Mouse (Mus musculus): ENCODE measurements around the gene Ank3. TPM values are rescaled to one million over a fixed set of nuclear protein-coding genes. Genes with fewer than 3 reads are reported as not detected.

Ank3 gene
- polyA plus RNA-seq, 1 experiment from 2014 or later: 19.0 TPM

DNA sequence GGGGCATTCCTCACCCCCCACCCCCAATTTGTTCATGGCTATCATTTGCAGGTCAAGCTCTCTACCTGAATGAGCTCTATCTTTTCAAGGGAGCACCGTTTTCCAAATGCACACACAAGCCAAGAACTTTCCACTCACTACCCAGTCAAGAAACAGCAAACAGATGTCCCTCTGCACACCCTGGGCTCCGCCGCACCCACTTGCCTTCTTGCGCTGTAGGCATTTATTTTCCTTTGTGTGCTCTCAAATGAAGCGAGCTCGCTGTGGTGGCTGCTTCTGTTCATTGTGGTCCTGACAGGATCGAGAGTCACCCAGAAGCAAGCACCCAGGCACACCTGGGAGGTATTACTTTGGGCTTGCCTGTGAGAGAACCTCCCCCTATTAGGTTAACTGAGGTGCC, 564.4 kb downstream of the Ank3 start:
- no peak for ATAC-seq (ENCODE audit: low read depth)
- H3K9ac ChIP-seq (ENCODE audit: low read length): no peak overlapping the region
- no peak overlapping the region for H3K4me3 ChIP-seq (ENCODE audit: low read length)
- no peaks in the 10 kb centered on the region for H3K4me1 ChIP-seq (replicated peaks; ENCODE audit: control insufficient read depth, insufficient read depth, low read length)
- 64% methylated on average over 7 of the region's 7 CpGs for WGBS
- no peaks in the 10 kb centered on the region for H3K36me3 ChIP-seq (ENCODE audit: control insufficient read depth, insufficient read depth, low read length)
- H3K27ac ChIP-seq (ENCODE audit: low read length): no peak overlapping the region
- no peaks in the 10 kb centered on the region for H3K27me3 ChIP-seq (ENCODE audit: control insufficient read depth, insufficient read depth, low read depth, low read length)
- no peak overlapping the region for H3K4me2 ChIP-seq (ENCODE audit: low read depth, low read length)
- no peaks in the 10 kb centered on the region for H3K9me3 ChIP-seq (ENCODE audit: control insufficient read depth, low read length)

DNA sequence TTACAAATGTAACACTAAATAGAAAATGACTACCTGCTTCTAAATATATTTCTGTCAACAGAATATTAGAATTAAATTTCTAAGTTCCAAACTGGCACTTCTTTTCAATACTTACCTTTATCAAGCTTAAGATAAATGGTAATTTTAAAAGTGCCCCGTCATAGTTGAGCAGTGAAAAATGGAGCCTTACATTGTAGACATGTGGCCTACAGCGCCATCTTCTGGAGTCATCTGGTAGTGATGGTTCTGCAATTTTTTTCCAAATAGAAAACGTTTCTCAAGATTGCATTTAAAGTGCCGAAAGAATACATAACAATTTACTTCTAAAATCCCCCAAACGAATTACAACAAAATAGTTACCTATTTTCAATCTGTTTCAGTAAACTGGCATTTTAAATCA, 566.0 kb downstream of the Ank3 start:
- Histone ChIP-seq H3K4me2 (ENCODE audit: low read depth, low read length) (no peak overlapping the region), H3K9ac (ENCODE audit: low read length) (no peak overlapping the region), H3K27ac (ENCODE audit: low read length) (no peak overlapping the region), H3K27me3 (ENCODE audit: control insufficient read depth, insufficient read depth, low read depth, low read length) (no peaks in the 10 kb centered on the region), H3K36me3 (ENCODE audit: control insufficient read depth, insufficient read depth, low read length) (no peaks in the 10 kb centered on the region), H3K4me3 (ENCODE audit: low read length) (no peak overlapping the region), H3K4me1 (replicated peaks; ENCODE audit: control insufficient read depth, insufficient read depth, low read length) (no peaks in the 10 kb centered on the region), H3K9me3 (ENCODE audit: control insufficient read depth, low read length) (no peaks in the 10 kb centered on the region)
- ATAC-seq (ENCODE audit: low read depth): no peak
- 3% methylated on average over 5 of the region's 5 CpGs for WGBS

DNA sequence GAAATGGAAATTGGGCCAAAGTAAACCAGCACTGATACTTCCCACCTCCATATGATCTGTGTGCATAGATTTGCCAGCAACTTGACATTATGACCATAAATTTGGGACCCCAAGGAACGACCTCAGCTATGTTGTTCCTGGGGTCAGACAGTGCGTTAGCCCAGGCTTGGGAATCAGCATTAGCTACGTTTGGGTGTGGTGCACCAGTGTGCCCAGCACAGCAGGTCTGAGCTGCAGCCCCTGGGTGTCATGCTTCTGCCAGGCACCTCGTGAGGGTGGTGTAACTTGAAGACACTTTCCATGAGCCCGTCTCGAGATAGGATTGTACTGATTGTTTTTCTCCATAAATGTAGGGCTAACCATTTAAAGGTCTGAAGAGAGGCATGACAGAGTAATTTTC, 566.5 kb downstream of the Ank3 start:
- H3K4me3 ChIP-seq (ENCODE audit: low read length): no peak overlapping the region
- no peaks in the 10 kb centered on the region for H3K4me1 ChIP-seq (replicated peaks; ENCODE audit: control insufficient read depth, insufficient read depth, low read length)
- no peaks in the 10 kb centered on the region for H3K9me3 ChIP-seq (ENCODE audit: control insufficient read depth, low read length)
- H3K9ac ChIP-seq (ENCODE audit: low read length): no peak overlapping the region
- H3K27me3 ChIP-seq (ENCODE audit: control insufficient read depth, insufficient read depth, low read depth, low read length): no peaks in the 10 kb centered on the region
- H3K36me3 ChIP-seq (ENCODE audit: control insufficient read depth, insufficient read depth, low read length): no peaks in the 10 kb centered on the region
- ATAC-seq (ENCODE audit: low read depth): no peak
- no peak overlapping the region for H3K27ac ChIP-seq (ENCODE audit: low read length)
- WGBS: 63% methylated on average over 6 of the region's 6 CpGs
- no peak overlapping the region for H3K4me2 ChIP-seq (ENCODE audit: low read depth, low read length)

DNA sequence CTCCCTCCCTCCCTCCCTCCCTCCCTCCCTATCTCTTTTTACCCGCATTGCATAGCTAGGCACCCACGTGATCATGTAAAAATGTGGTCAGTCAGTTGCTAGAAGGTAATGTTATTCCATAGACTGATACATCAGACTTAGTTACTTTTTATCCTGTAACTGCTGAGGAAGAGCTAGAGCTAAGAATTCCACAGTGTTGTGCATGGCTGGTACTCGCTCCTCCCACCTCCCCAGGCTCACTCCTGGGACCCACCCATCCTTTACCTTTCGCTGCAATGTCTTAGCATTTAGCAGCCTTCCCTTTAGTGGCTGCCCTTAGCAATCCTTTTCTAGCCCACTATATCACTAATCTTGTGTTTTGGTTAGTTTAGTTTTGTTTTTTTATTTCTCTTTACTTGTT, 569.4 kb downstream of the Ank3 start:
- Histone ChIP-seq H3K4me3 (ENCODE audit: low read length) (no peak overlapping the region), H3K4me1 (replicated peaks; ENCODE audit: control insufficient read depth, insufficient read depth, low read length) (no peaks in the 10 kb centered on the region), H3K9me3 (ENCODE audit: control insufficient read depth, low read length) (no peaks in the 10 kb centered on the region), H3K36me3 (ENCODE audit: control insufficient read depth, insufficient read depth, low read length) (no peaks in the 10 kb centered on the region), H3K27me3 (ENCODE audit: control insufficient read depth, insufficient read depth, low read depth, low read length) (no peaks in the 10 kb centered on the region), H3K4me2 (ENCODE audit: low read depth, low read length) (no peak overlapping the region), H3K9ac (ENCODE audit: low read length) (no peak overlapping the region), H3K27ac (ENCODE audit: low read length) (no peak overlapping the region)
- no peak for ATAC-seq (ENCODE audit: low read depth)
- 80% methylated on average over 3 of the region's 4 CpGs for WGBS

DNA sequence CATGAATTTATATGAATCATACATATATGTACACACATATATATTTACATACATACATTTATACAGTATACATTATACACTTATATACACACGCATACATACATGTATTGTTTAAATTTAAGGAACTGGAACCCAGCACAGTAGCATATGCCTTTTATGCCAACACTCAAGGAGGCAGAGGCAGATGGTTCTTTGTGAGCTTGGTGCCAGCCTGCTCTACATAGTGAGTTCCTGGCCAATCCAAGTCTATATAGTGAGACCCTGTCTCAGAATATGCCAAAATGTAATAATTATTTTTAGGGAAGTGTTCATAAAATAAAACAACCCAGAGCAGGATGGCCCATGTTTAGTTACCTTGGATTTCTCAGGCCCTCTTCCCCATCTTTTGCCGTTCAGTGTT, 581.1 kb downstream of the Ank3 start:
- no peak overlapping the region for H3K4me2 ChIP-seq (ENCODE audit: low read depth, low read length)
- ATAC-seq (ENCODE audit: low read depth): no peak
- H3K9me3 ChIP-seq (ENCODE audit: control insufficient read depth, low read length): no peaks in the 10 kb centered on the region
- H3K27ac ChIP-seq (ENCODE audit: low read length): no peak overlapping the region
- WGBS: 88% methylated on average over 2 of the region's 2 CpGs
- no peaks in the 10 kb centered on the region for H3K27me3 ChIP-seq (ENCODE audit: control insufficient read depth, insufficient read depth, low read depth, low read length)
- no peak overlapping the region for H3K4me3 ChIP-seq (ENCODE audit: low read length)
- no peaks in the 10 kb centered on the region for H3K36me3 ChIP-seq (ENCODE audit: control insufficient read depth, insufficient read depth, low read length)
- H3K4me1 ChIP-seq (replicated peaks; ENCODE audit: control insufficient read depth, insufficient read depth, low read length): no peaks in the 10 kb centered on the region
- no peak overlapping the region for H3K9ac ChIP-seq (ENCODE audit: low read length)

DNA sequence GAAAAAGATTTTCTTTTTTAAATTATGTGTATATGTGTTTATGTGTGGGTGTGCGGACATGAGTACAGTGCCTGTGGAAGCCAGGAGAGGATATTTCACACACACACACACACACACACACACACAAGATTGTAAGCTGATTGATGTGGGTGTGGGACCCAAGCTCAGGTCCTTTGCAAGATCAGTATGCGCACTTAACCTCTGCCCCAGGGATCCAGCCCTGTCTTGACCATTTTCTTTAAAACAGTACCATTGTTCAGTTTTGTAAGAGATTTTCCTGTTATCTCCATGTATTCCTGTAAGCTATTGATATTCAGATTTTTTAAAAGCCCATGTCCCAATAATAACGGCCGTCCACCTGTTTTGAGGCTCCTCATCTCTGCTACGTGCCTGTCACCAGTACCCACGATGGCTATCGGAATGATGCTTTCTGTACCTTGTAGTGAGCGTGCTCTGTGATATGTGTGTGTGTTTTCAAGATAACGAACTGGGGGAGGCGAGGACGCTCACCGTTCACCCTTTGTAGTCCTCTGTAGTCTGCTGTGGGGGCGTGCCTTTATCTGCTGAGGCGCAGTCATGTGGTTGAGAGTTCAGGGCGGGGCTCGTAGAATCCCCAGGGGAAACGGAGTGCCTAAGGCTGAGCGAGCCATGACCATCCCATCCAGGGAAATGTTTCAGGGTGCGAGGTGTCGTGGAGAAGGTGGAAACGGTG, 583.0 kb downstream of the Ank3 start:
- no peak for ATAC-seq (ENCODE audit: low read depth)
- H3K9me3 ChIP-seq (ENCODE audit: control insufficient read depth, low read length): no peaks in the 10 kb centered on the region
- H3K9ac ChIP-seq (ENCODE audit: low read length): no peak overlapping the region
- H3K4me1 ChIP-seq (replicated peaks; ENCODE audit: control insufficient read depth, insufficient read depth, low read length): no peaks in the 10 kb centered on the region
- 66% methylated on average over 21 of the region's 21 CpGs for WGBS
- H3K4me3 ChIP-seq (ENCODE audit: low read length): no peak overlapping the region
- no peak overlapping the region for H3K27ac ChIP-seq (ENCODE audit: low read length)
- H3K27me3 ChIP-seq (ENCODE audit: control insufficient read depth, insufficient read depth, low read depth, low read length): no peaks in the 10 kb centered on the region
- H3K36me3 ChIP-seq (ENCODE audit: control insufficient read depth, insufficient read depth, low read length): no peaks in the 10 kb centered on the region
- no peak overlapping the region for H3K4me2 ChIP-seq (ENCODE audit: low read depth, low read length)

DNA sequence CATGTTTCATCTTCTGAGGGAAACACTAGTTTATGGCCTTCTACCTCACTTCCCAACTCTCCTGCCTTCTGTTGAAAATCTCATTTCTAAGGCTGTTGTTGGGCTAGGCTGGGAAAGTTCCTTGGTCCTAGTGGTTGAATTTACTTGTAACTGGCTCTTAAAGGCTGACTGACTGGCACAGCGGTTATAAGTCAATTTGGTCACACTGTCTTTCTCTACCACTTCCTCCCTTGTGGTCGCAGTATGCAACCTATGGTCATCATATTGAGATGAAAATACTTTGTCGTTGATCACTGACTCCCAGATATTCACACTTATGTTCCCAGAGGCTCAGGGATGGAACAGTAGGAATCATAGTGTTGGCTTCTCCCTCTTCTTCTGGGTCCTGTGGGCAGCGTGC, 584.1 kb downstream of the Ank3 start:
- ATAC-seq (ENCODE audit: low read depth): no peak
- H3K36me3 ChIP-seq (ENCODE audit: control insufficient read depth, insufficient read depth, low read length): 0 out of 2 replicates have a peak, but pooled peaks cover 2% of the 10 kb centered on the region
- H3K4me3 ChIP-seq (ENCODE audit: low read length): no peak overlapping the region
- H3K27me3 ChIP-seq (ENCODE audit: control insufficient read depth, insufficient read depth, low read depth, low read length): no peaks in the 10 kb centered on the region
- H3K9ac ChIP-seq (ENCODE audit: low read length): no peak overlapping the region
- WGBS: 92% methylated on average over 4 of the region's 4 CpGs
- H3K4me1 ChIP-seq (replicated peaks; ENCODE audit: control insufficient read depth, insufficient read depth, low read length): no peaks in the 10 kb centered on the region
- H3K4me2 ChIP-seq (ENCODE audit: low read depth, low read length): no peak overlapping the region
- no peak overlapping the region for H3K27ac ChIP-seq (ENCODE audit: low read length)
- no peaks in the 10 kb centered on the region for H3K9me3 ChIP-seq (ENCODE audit: control insufficient read depth, low read length)

DNA sequence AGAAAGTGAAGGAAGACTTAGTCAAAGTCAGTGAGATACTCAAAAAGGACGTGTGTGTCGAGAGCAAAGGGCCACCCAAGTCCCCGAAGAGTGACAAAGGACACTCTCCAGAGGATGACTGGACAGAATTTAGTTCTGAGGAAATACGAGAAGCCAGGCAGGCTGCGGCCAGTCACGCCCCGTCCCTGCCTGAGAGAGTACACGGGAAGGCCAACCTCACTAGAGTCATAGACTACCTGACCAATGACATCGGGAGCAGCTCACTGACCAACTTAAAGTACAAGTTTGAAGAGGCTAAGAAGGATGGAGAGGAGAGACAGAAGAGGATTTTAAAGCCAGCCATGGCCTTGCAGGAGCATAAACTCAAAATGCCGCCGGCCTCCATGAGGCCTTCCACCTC, 588.9 kb downstream of the Ank3 start:
- Histone ChIP-seq H3K4me2 (ENCODE audit: low read depth, low read length) (no peak overlapping the region), H3K9ac (ENCODE audit: low read length) (no peak overlapping the region), H3K36me3 (ENCODE audit: control insufficient read depth, insufficient read depth, low read length) (peaks cover 23% of the 10 kb centered on the region), H3K4me1 (replicated peaks; ENCODE audit: control insufficient read depth, insufficient read depth, low read length) (no peaks in the 10 kb centered on the region), H3K9me3 (ENCODE audit: control insufficient read depth, low read length) (peaks cover 30% of the 10 kb centered on the region), H3K4me3 (ENCODE audit: low read length) (no peak overlapping the region), H3K27ac (ENCODE audit: low read length) (no peak overlapping the region), H3K27me3 (ENCODE audit: control insufficient read depth, insufficient read depth, low read depth, low read length) (no peaks in the 10 kb centered on the region)
- no peak for ATAC-seq (ENCODE audit: low read depth)
- 95% methylated on average over 11 of the region's 11 CpGs for WGBS

DNA sequence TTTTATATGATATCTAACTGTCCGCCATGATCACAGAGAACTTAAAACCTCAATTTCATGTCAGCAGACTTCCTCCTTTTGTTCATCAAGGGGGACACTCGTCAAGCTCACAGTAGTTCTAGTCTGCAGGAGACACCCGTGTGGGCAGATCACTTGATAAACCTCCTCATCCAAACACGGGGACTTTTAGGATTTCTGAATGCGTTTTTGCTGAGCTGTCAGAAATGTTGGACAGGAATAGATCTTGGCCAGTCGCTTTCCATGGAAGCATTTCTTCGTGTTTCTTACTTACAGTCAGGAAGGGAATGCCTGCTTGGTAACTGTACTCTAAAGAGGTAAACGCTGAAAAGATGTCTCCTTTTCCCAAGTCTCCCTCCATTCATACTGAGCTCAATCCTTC, 598.5 kb downstream of the Ank3 start:
- no peak for ATAC-seq (ENCODE audit: low read depth)
- H3K27me3 ChIP-seq (ENCODE audit: control insufficient read depth, insufficient read depth, low read depth, low read length): no peaks in the 10 kb centered on the region
- H3K36me3 ChIP-seq (ENCODE audit: control insufficient read depth, insufficient read depth, low read length): peaks cover 14% of the 10 kb centered on the region; the same call in 1 of the 2 replicates
- no peak overlapping the region for H3K4me2 ChIP-seq (ENCODE audit: low read depth, low read length)
- H3K9ac ChIP-seq (ENCODE audit: low read length): no peak overlapping the region
- no peaks in the 10 kb centered on the region for H3K4me1 ChIP-seq (replicated peaks; ENCODE audit: control insufficient read depth, insufficient read depth, low read length)
- no peak overlapping the region for H3K4me3 ChIP-seq (ENCODE audit: low read length)
- H3K9me3 ChIP-seq (ENCODE audit: control insufficient read depth, low read length): peaks cover 6% of the 10 kb centered on the region
- H3K27ac ChIP-seq (ENCODE audit: low read length): no peak overlapping the region
- 63% methylated on average over 8 of the region's 8 CpGs for WGBS

DNA sequence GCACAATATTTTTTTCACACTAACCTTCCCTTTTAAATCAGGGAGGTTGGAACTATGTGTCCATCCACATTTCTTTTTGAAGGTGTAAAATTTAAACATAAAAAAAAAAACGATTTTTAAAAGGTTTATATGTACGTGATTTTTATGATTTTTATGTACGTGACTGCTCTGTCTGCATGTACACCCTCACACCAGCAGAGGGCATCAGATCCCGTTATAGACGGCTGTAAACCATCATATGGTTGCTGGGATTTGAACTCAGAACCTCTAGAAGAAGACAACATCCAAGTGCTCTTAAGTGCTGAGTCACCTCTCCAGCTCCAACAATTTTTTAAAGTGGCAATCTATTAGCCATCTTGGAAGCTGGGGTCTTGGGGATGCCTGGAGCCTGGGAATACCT, 605.5 kb downstream of the Ank3 start:
- no peaks in the 10 kb centered on the region for H3K27me3 ChIP-seq (ENCODE audit: control insufficient read depth, insufficient read depth, low read depth, low read length)
- 89% methylated on average over 5 of the region's 5 CpGs for WGBS
- no peak overlapping the region for H3K4me2 ChIP-seq (ENCODE audit: low read depth, low read length)
- no peaks in the 10 kb centered on the region for H3K4me1 ChIP-seq (replicated peaks; ENCODE audit: control insufficient read depth, insufficient read depth, low read length)
- H3K4me3 ChIP-seq (ENCODE audit: low read length): no peak overlapping the region
- 0 out of 2 replicates have a peak, but pooled peaks cover 3% of the 10 kb centered on the region for H3K9me3 ChIP-seq (ENCODE audit: control insufficient read depth, low read length)
- no peak overlapping the region for H3K27ac ChIP-seq (ENCODE audit: low read length)
- no peaks in the 10 kb centered on the region for H3K36me3 ChIP-seq (ENCODE audit: control insufficient read depth, insufficient read depth, low read length)
- H3K9ac ChIP-seq (ENCODE audit: low read length): no peak overlapping the region
- ATAC-seq (ENCODE audit: low read depth): no peak
